Mouse (Mus musculus) liver, embryonic 12.5 days (tissue): Measurements from ENCODE around the gene Kbtbd4. TPM values are rescaled to one million over a fixed set of nuclear protein-coding genes. Genes with fewer than 3 reads are reported as not detected.

ENCODE experiments used
- ATAC-seq: fragments of 200-750 bp; cut with Nextera tagmentation; 2 replicates; pipeline ENCODE4 v1.8.0; 2017; ENCODE audit warnings: moderate number of reproducible peaks, mild to moderate bottlenecking, moderate library complexity
- H3K27ac ChIP-seq: fragments of 300-500 bp; sonication (generic); 2 replicates; pipeline ENCODE4 v1.5.1; 2016; ENCODE audit warnings: mild to moderate bottlenecking
- H3K27me3 ChIP-seq: fragments of 300-500 bp; sonication (generic); replicated peaks from 2 replicates; pipeline ENCODE4 v1.6.1; 2016; ENCODE audit warnings: mild to moderate bottlenecking, moderate library complexity
- H3K36me3 ChIP-seq: fragments of 300-500 bp; sonication (generic); 2 replicates; pipeline ENCODE4 v1.6.1; 2016; ENCODE audit warnings: mild to moderate bottlenecking, moderate library complexity
- H3K4me1 ChIP-seq: fragments of 300-500 bp; sonication (generic); 2 replicates; pipeline ENCODE4 v1.6.1; 2016
- H3K4me2 ChIP-seq: fragments of 300-500 bp; sonication (generic); 2 replicates; pipeline ENCODE4 v1.6.1; 2016; ENCODE audit warnings: mild to moderate bottlenecking, moderate library complexity
- H3K4me3 ChIP-seq: fragments of 300-500 bp; sonication (generic); 2 replicates; pipeline ENCODE4 v1.5.1; 2016; ENCODE audit warnings: mild to moderate bottlenecking, moderate library complexity
- H3K9ac ChIP-seq: fragments of 300-500 bp; sonication (generic); 2 replicates; pipeline ENCODE4 v1.6.1; 2016; ENCODE audit warnings: mild to moderate bottlenecking, moderate library complexity
- H3K9me3 ChIP-seq: fragments of 300-500 bp; sonication (generic); replicated peaks from 2 replicates; pipeline ENCODE4 v1.6.1; 2016; ENCODE audit warnings: mild to moderate bottlenecking, moderate library complexity
- WGBS: fragments of 180-500 bp; shearing (Covaris S2); methylation state at CpG from one replicate; pipeline ENCODE4 v1.1.7; 2016; ENCODE audit not compliant: insufficient replicate concordance; 5-methylcytosine and 5-hydroxymethylcytosine counted together
- polyA plus RNA-seq: library from polyadenylated mRNA; unstranded; fragments of >200 nt; fragmentation: Nextera tagmentation; extraction: Ambion mirVana; gene quantifications from 2 replicates; pipeline ENCODE4 v1.2.1, GENCODE M21; 2016

Gene Kbtbd4
- polyA plus RNA-seq, 1 experiment from 2014 or later = 26.0 TPM

GRCm38 (mm10) chr2:90938362-90938761 lies 33.8 kb downstream of the Kbtbd4 start:
- no peak for ATAC-seq

GRCm38 (mm10) chr2:90939750-90940149 lies 35.2 kb downstream of the Kbtbd4 start:
- H3K4me2 ChIP-seq = peak overlapping the region; percentile 82
- no peaks in the 10 kb centered on the region for H3K27me3 ChIP-seq
- ATAC-seq = no peak
- peaks cover 17% of the 10 kb centered on the region for H3K36me3 ChIP-seq
- H3K9ac ChIP-seq = peak overlapping the region; percentile 97
- peak overlapping the region; percentile 97 for H3K4me3 ChIP-seq
- H3K27ac ChIP-seq = peak overlapping the region; percentile 95; the same call in 1 of the 2 replicates
- peaks cover 43% of the 10 kb centered on the region for H3K4me1 ChIP-seq
- 49% methylated on average over 8 of the region's 8 CpGs for WGBS
- H3K9me3 ChIP-seq = no peaks in the 10 kb centered on the region

More at GRCm38 (mm10) chr2:90938362-90938761, 33.8 kb downstream of the Kbtbd4 start:
- no peak overlapping the region for H3K4me3 ChIP-seq
- no peak overlapping the region for H3K9ac ChIP-seq
- peaks cover 10% of the 10 kb centered on the region; the same call in 1 of the 2 replicates for H3K36me3 ChIP-seq
- H3K9me3 ChIP-seq = no peaks in the 10 kb centered on the region
- H3K27me3 ChIP-seq = no peaks in the 10 kb centered on the region
- H3K4me1 ChIP-seq = peaks cover 29% of the 10 kb centered on the region
- no peak overlapping the region for H3K27ac ChIP-seq
- WGBS = 68% methylated on average over 3 of the region's 3 CpGs
- no peak overlapping the region for H3K4me2 ChIP-seq

- peak; percentile 94 for ATAC-seq
- H3K36me3 ChIP-seq = peaks cover 17% of the 10 kb centered on the region
- peaks cover 51% of the 10 kb centered on the region for H3K4me1 ChIP-seq
- under 1% methylated on average over 91 of the region's 113 CpGs for WGBS
- H3K9ac ChIP-seq = peak within 1 kb of the TSS; percentile 97
- no peaks in the 10 kb centered on the region for H3K27me3 ChIP-seq
- peak within 1 kb of the TSS; percentile 97 for H3K4me3 ChIP-seq
- peak within 1 kb of the TSS; percentile 95 for H3K27ac ChIP-seq
- H3K4me2 ChIP-seq = peak within 1 kb of the TSS; percentile 82
- H3K9me3 ChIP-seq = no peaks in the 10 kb centered on the region
These were observed 36.0 kb downstream of the Kbtbd4 start, which contains the start of gene Celf1 for GRCm38 (mm10) chr2:90940233-90941229. Gene Celf1, plus strand, starts transcription at chr2:90940382.

GRCm38 (mm10) chr2:90941744-90942143 lies 37.2 kb downstream of the Kbtbd4 start:
- peak overlapping the region; percentile 97 for H3K9ac ChIP-seq
- WGBS = 63% methylated on average over 2 of the region's 2 CpGs
- no peaks in the 10 kb centered on the region for H3K27me3 ChIP-seq
- H3K9me3 ChIP-seq = no peaks in the 10 kb centered on the region
- peak overlapping the region; percentile 97 for H3K4me3 ChIP-seq
- no peak overlapping the region for H3K27ac ChIP-seq
- peaks cover 61% of the 10 kb centered on the region for H3K4me1 ChIP-seq
- ATAC-seq = no peak
- H3K4me2 ChIP-seq = peak overlapping the region; percentile 82
- peaks cover 24% of the 10 kb centered on the region for H3K36me3 ChIP-seq

- H3K27ac ChIP-seq = no peak overlapping the region; the same call in 1 of the 2 replicates
- no peak overlapping the region for H3K4me3 ChIP-seq
- WGBS = 72% methylated on average over 5 of the region's 5 CpGs
- ATAC-seq = 0 out of 2 replicates have a peak, but pooled peaks have one; percentile 31
- H3K36me3 ChIP-seq = peaks cover 33% of the 10 kb centered on the region
- H3K4me2 ChIP-seq = no peak overlapping the region
- H3K27me3 ChIP-seq = no peaks in the 10 kb centered on the region
- peaks cover 68% of the 10 kb centered on the region for H3K4me1 ChIP-seq
- H3K9ac ChIP-seq = no peak overlapping the region; the same call in 1 of the 2 replicates
- H3K9me3 ChIP-seq = no peaks in the 10 kb centered on the region
These were observed 45.6 kb downstream of the Kbtbd4 start for GRCm38 (mm10) chr2:90950149-90950548.

- Histone ChIP-seq H3K4me1 (peaks cover 69% of the 10 kb centered on the region), H3K9ac (no peak overlapping the region; the same call in 1 of the 2 replicates), H3K9me3 (no peaks in the 10 kb centered on the region), H3K27me3 (no peaks in the 10 kb centered on the region), H3K4me3 (no peak overlapping the region), H3K27ac (no peak overlapping the region; the same call in 1 of the 2 replicates), H3K36me3 (peaks cover 38% of the 10 kb centered on the region), H3K4me2 (no peak overlapping the region)
- peak; percentile 45 for ATAC-seq
These were observed 46.1 kb downstream of the Kbtbd4 start for GRCm38 (mm10) chr2:90950582-90951194.

- H3K4me3 ChIP-seq = no peak overlapping the region
- no peak overlapping the region for H3K9ac ChIP-seq
- H3K27me3 ChIP-seq = no peaks in the 10 kb centered on the region
- peaks cover 67% of the 10 kb centered on the region for H3K4me1 ChIP-seq
- 80% methylated on average over 3 of the region's 3 CpGs for WGBS
- H3K36me3 ChIP-seq = peaks cover 31% of the 10 kb centered on the region
- H3K27ac ChIP-seq = no peak overlapping the region
- no peaks in the 10 kb centered on the region for H3K9me3 ChIP-seq
- ATAC-seq = no peak
- no peak overlapping the region for H3K4me2 ChIP-seq
These were observed 48.9 kb downstream of the Kbtbd4 start for GRCm38 (mm10) chr2:90953461-90953860.

GRCm38 (mm10) chr2:90956053-90956452 lies 51.5 kb downstream of the Kbtbd4 start:
- H3K4me2 ChIP-seq = no peak overlapping the region
- WGBS = 77% methylated on average over 1 of the region's 1 CpGs
- peaks cover 24% of the 10 kb centered on the region; the same call in 1 of the 2 replicates for H3K36me3 ChIP-seq
- H3K27ac ChIP-seq = no peak overlapping the region
- H3K9ac ChIP-seq = no peak overlapping the region
- H3K27me3 ChIP-seq = no peaks in the 10 kb centered on the region
- peaks cover 61% of the 10 kb centered on the region for H3K4me1 ChIP-seq
- ATAC-seq = no peak
- H3K4me3 ChIP-seq = no peak overlapping the region
- H3K9me3 ChIP-seq = no peaks in the 10 kb centered on the region

GRCm38 (mm10) chr2:90958856-90959255 lies 54.3 kb downstream of the Kbtbd4 start:
- 73% methylated on average over 3 of the region's 3 CpGs for WGBS
- no peak for ATAC-seq
- H3K4me1 ChIP-seq = peaks cover 53% of the 10 kb centered on the region

GRCm38 (mm10) chr2:90960012-90960411 lies 55.5 kb downstream of the Kbtbd4 start:
- Histone ChIP-seq H3K36me3 (peaks cover 20% of the 10 kb centered on the region; the same call in 1 of the 2 replicates), H3K4me1 (peaks cover 59% of the 10 kb centered on the region), H3K4me3 (no peak overlapping the region), H3K27ac (no peak overlapping the region), H3K9ac (no peak overlapping the region), H3K9me3 (no peaks in the 10 kb centered on the region), H3K27me3 (no peaks in the 10 kb centered on the region), H3K4me2 (no peak overlapping the region)
- 92% methylated on average over 2 of the region's 2 CpGs for WGBS
- no peak for ATAC-seq

More at GRCm38 (mm10) chr2:90958856-90959255, 54.3 kb downstream of the Kbtbd4 start:
- no peak overlapping the region for H3K27ac ChIP-seq
- H3K4me3 ChIP-seq = no peak overlapping the region
- no peak overlapping the region for H3K9ac ChIP-seq
- no peaks in the 10 kb centered on the region for H3K27me3 ChIP-seq
- peaks cover 24% of the 10 kb centered on the region; the same call in 1 of the 2 replicates for H3K36me3 ChIP-seq
- no peak overlapping the region for H3K4me2 ChIP-seq
- H3K9me3 ChIP-seq = no peaks in the 10 kb centered on the region
